In genomic region chr5:148812016-148812415, GRCm38 (mm10) we compare ENCODE assay signal across 10 mouse cellular contexts.
DNase-seq lines count a peak whose midpoint lies in the region; ATAC-seq and TF ChIP-seq lines count a peak whose summit lies in the region.
"Had no signal": no experiment of that assay in that cellular context is flagged by ENCODE, and none has a peak within 500 bp of the region (broad histone marks: within the 10 kb centered on the region; RNA-seq: fewer than 3 reads in every experiment).

No protein-coding gene starts in this region.

- 39% methylated on average over 13 of the region's 13 CpGs for WGBS in bone marrow, adult 2 months
- WGBS in intestine, embryonic 15.5 days = 23% methylated on average over 13 of the region's 13 CpGs

- peaks cover 1% of the 10 kb centered on the region; the same call in 1 of the 2 replicates for H3K4me1 ChIP-seq in bone marrow, adult 2 months (ENCODE audit: control insufficient read depth, insufficient read depth, low read length)
- H3K4me1 ChIP-seq in intestine, embryonic 15.5 days (replicated peaks) = peaks cover 19% of the 10 kb centered on the region

- no peaks in the 10 kb centered on the region for H3K36me3 ChIP-seq in intestine, embryonic 15.5 days

- DNase-seq in ovary, postnatal 36 days (ENCODE audit: low spot score) = peak; percentile 49
- no peak for DNase-seq in ovary, adult 18-20 months (ENCODE audit: low spot score)
- DNase-seq in left cerebral cortex, postnatal 4 days = peak; percentile 69
- DNase-seq in testis, postnatal 10 days (ENCODE audit: low spot score) = peak; percentile 89

- peak; percentile 54 for TF ChIP-seq CTCF in bone marrow, adult 2 months (IDR thresholded peaks at IDR 0.05; ENCODE audit: control insufficient read depth, insufficient read depth, low read length)

- no peak overlapping the region for H3K4me3 ChIP-seq in bone marrow, adult 2 months (replicated peaks; ENCODE audit: control insufficient read depth, low read depth, low read length)
- H3K4me3 ChIP-seq in intestine, embryonic 15.5 days (replicated peaks) = no peak overlapping the region
- H3K4me3 ChIP-seq: erythroblast, embryonic 14.5 days; myocyte had no signal

- no peaks in the 10 kb centered on the region for H3K27me3 ChIP-seq in intestine, embryonic 15.5 days (replicated peaks)

- H3K27ac ChIP-seq in bone marrow, adult 2 months (ENCODE audit: control insufficient read depth, insufficient read depth, low read depth, low read length, poor library complexity) = no peak overlapping the region
- no peak overlapping the region for H3K27ac ChIP-seq in intestine, embryonic 15.5 days

- no peak for TF ChIP-seq POLR2A in bone marrow, adult 2 months (IDR thresholded peaks at IDR 0.05; ENCODE audit: borderline replicate concordance, control insufficient read depth, low read depth, low read length)

- no peak overlapping the region for H3K4me2 ChIP-seq in intestine, embryonic 15.5 days (replicated peaks)

- H3K9me3 ChIP-seq in intestine, embryonic 15.5 days = no peaks in the 10 kb centered on the region

- ATAC-seq in erythroid progenitor cell, adult 5-6 weeks (replicated peaks; ENCODE audit: low FRiP score, poor library complexity, severe bottlenecking) = peak; percentile 64
- ATAC-seq in intestine, embryonic 15.5 days = 0 out of 2 replicates have a peak, but pooled peaks have one; percentile 36
- peak; percentile 57 for ATAC-seq in monocyte, adult 5-6 weeks (replicated peaks; ENCODE audit: insufficient number of reproducible peaks, low FRiP score, low TSS enrichment, poor library complexity, severe bottlenecking)

- H3K9ac ChIP-seq in intestine, embryonic 15.5 days = no peak overlapping the region

- intact Hi-C loops in left cerebral cortex, postnatal 4 days (cut with DNase I) = loop anchor here (5.0 to 10.0 kb wide), 3 partner anchors 235 to 565 kb away; partner anchors contain the start of genes Hmgb1 and Uspl1
